Mouse (Mus musculus): Measurements from ENCODE around the gene Ppp1cc.

DNA sequence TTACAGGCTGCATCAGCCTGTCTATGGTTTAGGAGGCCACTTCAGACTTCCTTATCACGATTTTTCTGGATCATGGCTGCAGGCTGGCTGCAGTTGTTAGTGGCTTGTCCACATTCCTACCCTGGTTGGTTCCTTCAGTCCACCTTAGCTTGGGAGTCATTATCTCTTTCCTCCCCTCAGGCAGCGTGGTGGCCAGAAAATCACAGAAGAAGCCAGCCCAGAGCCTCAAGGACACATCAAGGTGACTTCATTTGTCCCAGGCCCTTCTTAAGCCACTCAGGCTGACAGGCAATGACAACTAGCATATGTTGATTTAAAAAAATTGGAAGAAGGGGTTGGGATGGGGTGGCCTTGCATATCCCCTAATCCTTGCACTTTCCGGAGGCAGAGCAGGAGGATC lies 3.3 kb upstream of the Ppp1cc start:
- TF ChIP-seq CTCF (IDR thresholded peaks at IDR 0.05; ENCODE audit: low read depth) = no peak
- TF ChIP-seq EP300 (IDR thresholded peaks at IDR 0.05; ENCODE audit: low read depth) = no peak
